Mouse (Mus musculus): Measurements from ENCODE around the gene Gm48551.

Gene Gm48551

DNA sequence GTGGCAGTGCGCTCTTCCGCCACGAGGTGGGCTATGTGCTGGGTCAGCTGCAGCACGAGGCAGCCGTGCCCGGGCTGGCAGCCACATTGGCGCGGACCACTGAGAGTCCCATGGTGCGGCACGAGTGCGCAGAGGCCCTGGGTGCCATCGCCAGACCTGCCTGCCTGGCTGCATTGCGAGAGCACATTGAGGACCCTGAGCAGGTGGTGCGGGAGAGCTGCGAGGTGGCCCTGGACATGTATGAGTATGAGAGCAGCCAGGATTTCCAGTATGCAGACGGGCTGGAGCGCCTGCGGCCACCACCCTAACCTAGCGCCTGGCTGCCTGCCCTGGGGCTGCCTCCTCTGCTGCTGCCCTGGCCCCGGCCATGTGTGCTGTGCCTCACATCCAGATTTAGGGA lies 3.5 kb downstream of the Gm48551 start:
- DNase-seq: no peak

DNA sequence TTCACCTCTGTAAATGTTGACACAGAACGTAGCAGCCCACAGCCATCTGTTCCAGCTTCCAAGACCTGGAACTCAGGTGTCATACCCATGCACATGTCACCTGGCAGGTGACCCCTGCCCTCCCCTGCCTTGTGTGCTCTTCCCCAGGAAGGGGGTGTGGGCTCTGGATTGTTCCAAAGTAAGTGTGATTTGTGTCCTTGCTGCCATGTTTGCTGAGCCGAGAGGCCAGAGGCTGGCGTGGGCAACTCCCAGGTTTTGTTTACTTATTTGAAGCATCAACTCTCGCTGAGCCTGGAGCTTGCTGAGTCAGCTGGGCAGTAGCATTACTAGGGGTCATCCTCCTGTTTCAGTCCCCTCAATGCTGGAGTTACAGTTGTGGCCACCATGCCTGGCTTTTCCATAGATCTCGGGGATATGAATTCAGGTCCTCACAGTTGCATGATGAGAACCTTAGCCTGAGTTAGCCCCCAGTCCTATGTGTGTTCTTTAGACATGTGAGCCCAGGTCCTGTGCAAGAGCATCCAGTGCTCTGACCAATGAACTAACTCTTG lies 4.3 kb downstream of the Gm48551 start, which contains the start of gene Gm48552:
Gm48552 (plus strand) TSS at position 501 of the 551 bp plus-strand sequence.
- DNase-seq: no peak

DNA sequence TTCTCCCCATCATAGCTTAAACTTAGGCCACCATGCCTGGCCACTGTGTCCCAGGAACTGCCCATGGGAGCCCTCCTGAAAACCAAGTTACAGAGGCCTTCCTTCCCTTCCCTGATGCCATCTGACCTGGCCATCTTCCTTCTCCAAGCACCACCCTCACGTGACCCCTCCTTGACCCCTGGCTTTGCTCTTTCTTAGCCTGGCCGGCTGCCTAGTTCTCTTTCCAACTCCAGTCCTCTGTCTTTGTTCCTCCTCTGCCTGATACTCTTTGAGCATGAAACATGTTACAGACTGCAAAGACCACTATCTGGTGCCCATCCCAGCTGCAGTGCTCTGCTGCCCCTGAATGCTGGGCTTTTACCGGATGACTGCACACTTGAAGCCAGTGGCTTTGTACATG lies 5.1 kb downstream of the Gm48551 start:
- DNase-seq: no peak

DNA sequence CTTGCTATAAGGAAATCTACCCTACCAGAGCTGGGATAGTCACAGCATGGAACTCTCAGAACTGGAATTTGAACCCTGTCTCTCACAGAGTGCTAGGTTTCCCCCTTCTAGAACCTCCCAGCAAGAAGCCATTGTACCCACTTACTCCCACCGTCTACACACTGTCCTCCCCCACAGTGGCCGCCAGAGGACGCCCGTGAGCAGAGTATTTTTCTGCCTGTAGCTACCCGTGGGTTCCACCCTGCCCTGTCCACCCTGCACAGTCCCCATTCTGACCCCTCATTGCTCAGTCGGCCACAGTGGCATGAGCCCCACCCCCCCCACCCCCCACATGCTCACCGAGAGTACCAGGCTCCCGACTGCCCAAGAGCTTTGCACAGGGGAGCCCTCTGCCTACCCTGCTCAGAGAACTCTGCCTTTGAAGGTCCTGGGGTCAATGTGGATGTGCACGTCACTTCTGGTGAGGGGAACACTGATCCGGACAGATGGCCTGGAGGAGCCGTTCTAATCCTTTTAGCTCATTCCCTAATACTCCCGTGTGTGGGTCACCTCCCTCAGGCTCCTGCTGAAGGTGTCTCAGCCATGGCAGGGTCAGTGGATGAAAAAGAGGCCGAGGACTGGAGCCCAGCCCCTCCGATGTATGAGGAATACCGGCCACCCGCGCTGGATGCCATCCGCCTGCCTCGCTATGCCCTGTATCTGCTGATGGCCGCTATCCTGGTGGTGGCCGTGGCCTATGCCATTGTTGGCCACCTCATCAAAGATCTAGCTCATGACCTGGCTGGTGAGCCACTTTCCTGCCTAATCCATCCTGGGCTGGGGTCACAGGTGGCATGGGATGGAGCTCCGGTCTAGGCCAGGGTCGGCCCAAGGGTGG lies 5.8 kb downstream of the Gm48551 start:
- peak; percentile 84 for DNase-seq

DNA sequence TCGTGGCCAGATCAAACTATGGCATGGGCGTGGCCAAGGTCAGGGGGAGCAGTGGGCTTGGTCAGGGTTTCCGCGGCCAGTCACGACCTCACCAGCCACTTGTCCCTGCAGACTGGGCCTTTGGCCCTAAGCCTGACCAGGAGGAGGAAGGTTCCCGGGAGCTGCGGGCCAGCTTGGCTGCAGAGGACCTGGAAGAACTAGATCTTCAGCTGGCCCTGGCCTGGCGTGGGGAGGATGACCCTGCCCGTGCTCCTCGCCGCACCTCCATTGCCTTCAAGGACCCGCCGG lies 6.4 kb downstream of the Gm48551 start:
- DNase-seq: no peak

DNA sequence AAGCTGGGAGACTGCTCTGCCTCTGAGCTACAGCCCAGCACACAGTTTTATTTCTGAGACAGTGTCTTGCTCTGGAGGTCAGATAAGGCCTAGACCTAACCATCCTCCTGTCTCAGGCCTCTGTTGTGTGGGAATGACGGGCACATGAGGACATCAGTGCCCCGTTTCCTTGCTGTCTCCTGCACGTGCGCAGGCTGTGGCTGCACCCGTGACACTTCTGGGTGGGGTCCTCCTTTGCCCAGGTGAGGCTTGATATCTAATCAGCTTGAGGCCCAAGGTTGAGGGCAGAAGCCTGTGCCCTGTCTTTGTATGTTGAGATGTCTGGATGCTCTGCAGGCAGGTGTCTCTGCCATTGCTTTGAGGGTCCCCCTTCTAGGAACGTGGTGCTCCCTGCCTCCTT lies 8.0 kb downstream of the Gm48551 start:
- no peak for DNase-seq

DNA sequence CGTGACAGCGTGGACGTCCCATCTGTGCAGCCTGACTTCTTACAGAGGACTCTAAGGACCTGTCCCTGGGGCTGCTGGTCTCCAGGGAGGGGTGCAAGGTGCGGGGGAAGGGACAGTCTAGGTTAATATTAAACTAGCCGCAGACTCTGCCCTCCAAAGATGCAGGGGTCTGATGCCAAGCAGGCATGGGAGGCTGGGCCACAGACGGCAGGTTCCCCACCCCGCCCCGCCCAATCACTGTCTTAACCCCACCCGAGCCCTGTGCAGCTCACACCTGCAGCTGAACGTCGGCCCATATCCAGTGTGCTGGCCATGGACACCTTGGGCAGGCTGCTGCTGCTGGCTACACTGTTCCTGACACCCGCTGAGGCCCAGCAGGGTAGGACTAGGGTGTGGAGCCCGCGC lies 8.5 kb downstream of the Gm48551 start, which contains the start of gene Smim24:
Smim24 (plus strand) TSS at position 271 of the 405 bp plus-strand sequence.
- no peak for DNase-seq

DNA sequence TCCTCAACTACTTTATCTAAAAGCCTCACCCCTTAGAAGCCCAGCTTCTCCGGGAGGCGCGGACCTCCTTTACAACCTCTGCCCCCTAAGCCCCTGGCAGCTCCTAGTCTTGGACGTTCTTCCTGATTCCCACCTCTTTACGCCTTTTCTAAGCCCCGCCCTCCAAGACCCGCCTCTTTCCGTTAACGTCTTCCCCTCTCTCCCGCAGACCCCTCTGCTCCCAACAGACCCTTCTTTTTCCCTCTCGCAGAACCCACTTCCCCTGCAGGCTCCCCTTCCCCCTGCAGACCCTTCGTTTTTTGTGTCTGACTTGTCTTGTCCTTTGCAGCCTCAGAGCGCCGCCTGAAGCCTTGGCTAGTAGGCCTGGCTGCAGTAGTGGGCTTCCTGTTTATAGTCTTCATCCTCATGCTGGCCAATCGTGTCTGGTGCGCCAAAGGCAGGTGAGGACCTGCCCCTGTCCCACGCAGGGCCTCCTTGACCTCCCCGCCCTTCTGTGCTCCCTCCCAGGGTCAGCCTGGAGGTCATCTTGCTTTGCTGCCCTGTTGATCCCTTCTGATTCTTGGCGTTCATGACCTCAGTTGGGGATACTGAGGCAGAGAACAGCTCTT lies 9.3 kb downstream of the Gm48551 start:
- no peak for DNase-seq

DNA sequence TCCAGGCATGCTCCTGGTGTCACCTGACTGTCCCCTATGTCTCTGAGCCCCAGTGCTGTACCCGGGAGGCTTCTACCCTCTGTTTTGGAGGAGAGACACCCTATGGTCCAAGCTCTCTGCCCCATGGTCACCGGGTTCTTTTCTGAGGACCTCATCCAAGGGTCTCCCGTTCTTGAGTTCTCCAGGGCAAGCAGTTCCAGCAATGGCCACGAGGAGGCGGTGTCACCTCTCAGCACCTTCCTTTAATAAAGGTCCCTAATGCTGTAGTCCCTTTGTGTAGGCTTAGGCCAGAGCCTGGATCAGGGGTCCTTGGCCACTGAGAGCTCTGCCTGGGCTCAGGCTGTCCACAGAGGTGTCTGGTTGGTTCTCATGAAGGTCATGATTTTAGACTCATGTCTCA lies 10.9 kb downstream of the Gm48551 start:
- peak; percentile 82 for DNase-seq

DNA sequence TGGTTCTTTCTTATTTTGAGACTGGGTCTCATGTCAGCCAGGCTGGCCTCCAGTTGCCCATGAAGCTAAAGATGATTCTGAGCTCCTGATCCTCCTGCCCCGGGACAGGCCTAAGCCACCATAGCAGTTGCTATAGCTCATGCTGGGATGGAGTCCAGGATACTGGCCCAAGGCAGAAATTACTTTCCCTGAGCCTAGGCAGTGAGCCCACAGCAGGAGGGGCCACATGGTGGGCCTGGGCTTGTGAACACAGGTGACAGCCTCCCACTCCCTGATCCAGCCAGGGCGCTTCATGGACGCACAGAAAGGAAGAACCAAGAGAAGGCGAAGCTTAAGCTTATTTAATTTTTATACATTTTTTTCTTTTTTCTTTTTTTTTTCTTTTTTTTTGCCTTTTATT lies 11.6 kb downstream of the Gm48551 start:
- DNase-seq: no peak

DNA sequence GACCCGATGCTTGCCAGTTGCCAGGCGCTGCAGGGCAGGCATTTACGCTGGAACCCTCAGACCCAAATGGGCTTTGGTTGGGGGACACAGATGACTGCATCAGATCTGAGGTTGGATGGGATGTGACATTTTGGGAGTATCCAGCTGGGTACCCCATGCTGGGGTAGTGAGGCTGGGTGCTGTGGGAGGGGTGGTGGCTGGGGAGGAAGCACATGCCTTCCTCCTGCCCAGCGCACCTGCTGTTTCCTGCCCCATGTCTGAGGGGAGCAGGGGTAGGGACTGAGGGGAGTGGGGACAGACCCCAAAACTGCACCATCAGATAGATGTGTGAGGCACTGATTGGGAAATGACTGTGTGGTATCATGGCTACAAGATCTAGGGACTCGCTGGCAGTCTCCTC lies 12.5 kb downstream of the Gm48551 start:
- no peak for DNase-seq

DNA sequence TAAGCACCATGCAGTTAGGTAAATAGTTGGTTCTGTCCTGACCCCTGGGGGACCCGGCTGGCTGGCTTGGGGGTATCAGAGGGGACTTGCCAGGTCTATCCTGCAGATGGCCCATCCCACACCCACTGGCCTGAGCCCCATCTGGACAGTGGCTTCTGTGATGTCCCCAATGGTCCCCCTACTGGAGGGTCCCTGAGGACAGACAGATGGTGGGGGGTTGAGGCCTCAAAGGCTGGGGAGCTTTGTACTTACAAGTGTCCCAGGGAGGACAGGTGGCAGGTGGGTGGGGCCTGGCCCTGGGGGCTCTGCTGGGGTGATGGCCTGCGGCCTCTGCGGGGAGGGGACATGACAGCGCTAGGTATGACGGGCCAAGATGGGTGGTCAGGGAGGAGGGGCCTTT lies 15.0 kb downstream of the Gm48551 start:
- DNase-seq: no peak

DNA sequence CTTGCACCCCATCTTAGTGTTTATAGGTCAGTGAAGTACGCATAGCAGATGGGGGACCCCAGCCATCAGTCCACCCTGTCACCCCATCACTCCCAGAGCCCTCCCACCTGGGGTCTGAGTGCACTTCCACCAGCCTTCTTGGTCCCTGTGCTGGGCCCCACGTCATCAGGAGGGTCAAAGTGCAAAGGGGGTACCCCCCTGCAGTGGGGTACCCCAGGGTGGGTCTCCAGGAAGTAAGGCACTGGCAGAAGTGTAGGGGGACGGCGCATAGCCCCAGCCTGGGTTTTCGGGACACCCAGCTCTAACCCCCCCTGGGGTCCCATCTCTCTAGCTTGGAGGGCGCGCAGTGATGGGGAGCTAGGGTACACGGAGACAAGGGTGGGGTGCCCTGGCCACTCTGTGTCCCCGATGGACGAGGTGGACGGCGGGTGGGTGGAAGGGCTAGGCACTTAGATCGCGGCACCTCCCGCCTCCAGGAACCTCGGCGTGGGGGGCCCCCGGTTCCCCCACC lies 15.6 kb downstream of the Gm48551 start:
- DNase-seq: no peak

DNA sequence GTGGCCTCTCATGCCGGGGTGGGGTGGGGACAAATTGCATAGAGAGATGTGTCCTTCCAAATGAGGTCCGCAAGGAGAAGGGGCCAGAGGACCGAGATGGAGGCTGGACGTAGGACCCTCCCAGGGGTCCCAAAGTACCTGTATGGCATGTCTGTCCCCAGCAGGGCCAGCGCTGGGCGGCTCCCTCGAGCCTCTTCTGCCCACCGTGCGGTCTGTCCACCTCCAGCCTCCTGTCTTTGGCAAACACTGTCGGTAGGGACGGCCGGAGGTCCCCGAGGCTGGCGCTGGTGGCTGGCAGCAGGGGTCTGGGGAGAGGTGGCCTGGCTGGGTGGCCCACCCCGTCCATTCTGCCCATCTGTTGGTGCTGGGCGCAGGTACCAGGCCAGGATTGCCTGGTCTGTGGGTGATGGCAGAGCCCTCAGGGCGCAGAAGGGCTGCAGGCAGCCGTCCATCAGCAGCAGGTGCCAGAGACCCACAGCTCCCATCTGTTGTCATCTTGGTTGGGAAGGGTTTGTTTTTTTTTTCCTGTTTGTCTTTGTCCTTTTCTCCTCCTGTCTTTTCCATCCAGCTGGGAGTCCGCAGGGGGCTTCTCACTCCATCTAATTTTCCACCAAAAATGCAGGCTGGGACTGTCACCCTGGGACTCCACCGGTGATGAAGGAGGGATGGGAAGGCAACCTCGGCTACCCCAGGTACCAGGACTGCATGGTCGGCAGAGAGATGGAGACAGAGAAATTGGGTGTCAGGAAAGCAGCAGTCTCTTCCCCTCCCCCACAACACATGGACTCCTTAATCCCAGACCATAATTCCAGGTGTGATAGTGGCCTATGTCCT lies 16.3 kb downstream of the Gm48551 start:
- DNase-seq: no peak

DNA sequence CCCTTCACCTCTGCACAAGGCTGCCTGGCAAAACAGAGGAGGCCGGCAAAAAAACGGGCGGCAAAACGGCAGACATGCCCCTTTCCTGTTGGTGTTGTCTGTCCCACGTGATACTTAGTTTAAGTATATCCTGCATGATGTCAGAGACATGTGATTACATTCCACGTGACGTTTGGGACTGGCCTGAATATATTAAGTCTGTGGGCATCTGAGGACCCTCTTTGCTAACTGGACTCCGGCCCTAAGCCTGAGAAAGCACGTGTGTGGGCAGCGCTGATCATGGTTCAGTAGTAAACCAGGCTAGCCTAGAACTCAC lies 16.9 kb downstream of the Gm48551 start:
- DNase-seq: no peak

DNA sequence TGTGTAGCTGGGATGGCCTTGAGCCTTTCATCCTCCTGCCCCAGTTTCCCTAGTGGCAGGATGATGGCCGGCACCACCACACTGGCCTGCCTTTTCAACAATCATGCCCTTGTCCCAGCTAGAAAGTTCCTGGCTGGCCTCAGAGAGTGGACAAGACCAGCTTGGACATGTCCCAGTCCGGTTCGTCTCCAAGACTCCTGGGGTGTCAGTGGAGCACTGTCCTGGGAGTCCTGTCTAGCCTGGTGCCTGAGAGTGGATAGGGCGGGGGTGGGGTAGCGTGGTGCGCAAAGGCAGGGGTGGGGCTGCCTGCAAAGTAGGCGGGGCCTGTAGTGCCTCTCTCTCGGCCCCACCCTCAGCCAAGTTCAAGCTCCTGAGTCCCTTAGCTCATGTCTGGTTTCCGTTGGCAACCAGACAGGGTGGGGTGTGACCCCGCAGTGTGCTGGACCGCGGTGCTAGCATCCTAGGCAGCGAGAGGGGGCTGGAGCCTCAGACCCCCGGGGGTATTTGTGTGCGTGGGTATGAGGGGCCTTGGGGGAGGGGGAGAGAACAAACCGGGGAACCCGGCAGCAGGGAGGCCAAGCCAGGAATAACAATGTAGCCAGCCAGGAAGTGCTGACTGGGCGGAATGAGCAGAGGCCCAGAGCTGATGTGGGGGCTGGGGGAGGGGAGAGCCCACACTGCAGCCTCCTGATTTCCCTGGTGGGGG lies 17.4 kb downstream of the Gm48551 start:
- peak; percentile 56 for DNase-seq

DNA sequence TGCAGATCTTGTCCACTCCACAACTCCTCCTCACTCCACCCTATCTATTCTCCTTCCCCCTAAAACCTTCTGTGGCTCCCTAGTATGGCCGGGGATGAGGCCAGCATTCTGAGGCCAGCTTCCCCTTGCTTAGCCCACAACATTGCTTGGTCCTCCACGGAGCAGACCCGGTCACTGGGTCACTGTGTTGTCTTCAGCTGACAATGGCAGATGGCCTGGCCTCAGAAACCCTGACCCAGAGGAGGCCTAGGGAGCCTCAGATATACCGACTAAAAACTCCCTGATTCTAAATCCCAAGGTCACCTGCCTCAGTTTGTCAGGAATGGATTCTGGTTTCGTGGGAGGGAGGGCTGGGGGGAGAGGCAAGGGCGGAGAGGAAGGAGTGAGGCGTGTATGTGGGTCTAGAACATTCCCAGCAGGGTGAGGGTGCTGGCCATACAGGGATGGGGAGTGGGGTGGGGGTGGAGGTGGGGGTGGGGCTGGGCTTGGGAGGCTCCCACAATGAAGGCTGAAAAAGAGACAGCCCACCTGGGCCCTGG lies 18.0 kb downstream of the Gm48551 start:
- no peak for DNase-seq

DNA sequence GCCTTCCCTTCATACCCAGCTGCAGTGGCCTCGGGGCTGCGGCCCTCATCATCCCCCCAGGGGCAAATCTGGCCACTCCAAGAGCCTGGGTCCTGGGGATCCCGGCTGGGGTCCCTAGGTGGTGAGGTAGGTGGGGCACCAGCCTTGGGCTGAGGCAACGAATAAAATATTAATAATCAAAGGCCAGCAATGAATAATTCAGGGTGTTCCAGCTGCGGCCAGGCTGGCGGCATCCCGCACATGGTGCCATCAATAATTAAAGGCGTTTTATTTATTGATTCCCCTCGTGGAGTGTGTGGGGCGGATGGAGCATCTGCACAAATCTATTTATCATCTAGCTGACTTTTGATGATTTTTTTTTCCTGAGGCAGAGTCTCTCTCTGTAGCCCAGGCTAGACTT lies 19.2 kb downstream of the Gm48551 start:
- DNase-seq: no peak

DNA sequence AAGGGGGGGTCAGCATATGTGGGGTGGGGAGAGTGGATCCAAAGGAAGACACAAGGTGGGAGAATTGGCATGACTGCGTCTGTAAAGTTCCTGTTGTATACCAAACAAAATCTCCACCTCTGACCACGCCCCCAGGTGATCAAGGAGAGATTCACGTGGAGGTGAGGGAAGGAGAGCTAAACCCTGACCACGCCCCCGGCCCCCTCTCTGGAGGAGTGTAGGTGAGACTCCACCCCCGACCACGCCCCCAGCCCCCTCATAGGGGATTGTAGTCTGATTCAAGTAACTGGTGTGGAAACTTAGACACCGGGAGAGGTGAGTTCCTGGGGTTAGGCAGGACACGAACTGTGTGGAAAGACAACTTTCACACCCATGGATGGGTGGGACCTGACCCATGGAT lies 19.8 kb downstream of the Gm48551 start:
- no peak for DNase-seq

DNA sequence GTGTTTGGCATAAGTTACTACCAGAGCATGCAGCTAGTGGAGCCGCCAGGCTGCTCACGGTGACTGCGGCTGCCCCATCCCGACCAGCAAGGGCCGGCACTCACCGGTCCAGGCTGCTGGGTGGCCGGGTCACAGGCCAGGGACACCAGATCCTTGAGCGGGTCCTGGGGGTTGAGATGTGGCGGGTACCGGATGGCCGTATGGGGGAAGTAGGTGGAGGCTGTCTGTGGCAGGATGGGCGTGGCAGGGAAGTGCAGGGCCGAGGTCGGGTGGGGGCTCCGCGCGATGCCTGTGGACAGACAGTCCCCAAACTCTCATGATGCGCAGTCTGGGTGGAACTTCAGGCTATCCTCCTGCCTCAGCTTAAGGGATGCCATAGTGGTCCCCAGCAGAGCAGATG lies 20.5 kb downstream of the Gm48551 start:
- no peak for DNase-seq

DNA sequence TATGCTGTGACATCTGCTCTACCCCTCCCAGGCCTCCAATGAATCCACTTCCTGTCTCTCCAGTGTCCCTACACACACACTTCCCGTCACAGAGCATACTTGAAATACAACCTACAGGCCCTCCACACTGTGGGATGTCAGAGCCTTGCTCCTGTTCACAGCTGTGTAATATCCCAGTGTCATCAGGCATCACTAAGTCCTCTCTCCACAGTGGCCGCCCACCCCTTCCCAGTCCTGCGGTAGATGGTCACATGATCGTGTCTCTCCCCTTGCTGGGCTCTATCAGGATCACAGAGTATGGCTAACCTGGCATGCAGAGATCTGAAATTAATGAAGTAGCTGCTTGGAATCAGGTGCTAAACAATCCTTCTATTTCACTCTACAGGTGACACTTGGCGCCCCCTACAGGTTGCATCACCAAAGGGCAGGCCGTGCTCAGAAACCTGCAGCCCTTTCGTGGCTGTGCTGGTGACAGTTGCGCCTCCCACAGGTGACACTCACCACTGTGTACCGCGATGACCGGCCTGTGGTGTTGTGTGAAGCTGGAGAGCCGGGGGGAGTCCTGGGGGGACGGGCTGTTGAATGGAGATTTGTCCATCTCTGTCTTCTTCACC lies 21.4 kb downstream of the Gm48551 start:
- DNase-seq: peak; percentile 58
